Mouse (Mus musculus): ENCODE measurements at regions not wholly inside any gene's neighbourhood (a gene's known extent, or its start where the extent isn't known, plus 50 kb on each side); places are given as distances from the start of the nearest gene placed in this dataset.

- H3K4me1 ChIP-seq (ENCODE audit: control insufficient read depth) = no peaks in the 10 kb centered on the region
- H3K4me3 ChIP-seq (replicated peaks) = no peak overlapping the region
- no peaks in the 10 kb centered on the region for H3K36me3 ChIP-seq (ENCODE audit: control insufficient read depth)
- TF ChIP-seq GATA1 (IDR thresholded peaks at IDR 0.05; ENCODE audit: low read length) = no peak
- no peaks in the 10 kb centered on the region for H3K27me3 ChIP-seq (ENCODE audit: control insufficient read depth)
- peaks cover 51% of the 10 kb centered on the region for H3K9me3 ChIP-seq (ENCODE audit: control insufficient read depth, low read length)
Measured at GRCm38 (mm10) chr2:169495368-169495767, 92.2 kb downstream of the Gm11011 start.

DNA sequence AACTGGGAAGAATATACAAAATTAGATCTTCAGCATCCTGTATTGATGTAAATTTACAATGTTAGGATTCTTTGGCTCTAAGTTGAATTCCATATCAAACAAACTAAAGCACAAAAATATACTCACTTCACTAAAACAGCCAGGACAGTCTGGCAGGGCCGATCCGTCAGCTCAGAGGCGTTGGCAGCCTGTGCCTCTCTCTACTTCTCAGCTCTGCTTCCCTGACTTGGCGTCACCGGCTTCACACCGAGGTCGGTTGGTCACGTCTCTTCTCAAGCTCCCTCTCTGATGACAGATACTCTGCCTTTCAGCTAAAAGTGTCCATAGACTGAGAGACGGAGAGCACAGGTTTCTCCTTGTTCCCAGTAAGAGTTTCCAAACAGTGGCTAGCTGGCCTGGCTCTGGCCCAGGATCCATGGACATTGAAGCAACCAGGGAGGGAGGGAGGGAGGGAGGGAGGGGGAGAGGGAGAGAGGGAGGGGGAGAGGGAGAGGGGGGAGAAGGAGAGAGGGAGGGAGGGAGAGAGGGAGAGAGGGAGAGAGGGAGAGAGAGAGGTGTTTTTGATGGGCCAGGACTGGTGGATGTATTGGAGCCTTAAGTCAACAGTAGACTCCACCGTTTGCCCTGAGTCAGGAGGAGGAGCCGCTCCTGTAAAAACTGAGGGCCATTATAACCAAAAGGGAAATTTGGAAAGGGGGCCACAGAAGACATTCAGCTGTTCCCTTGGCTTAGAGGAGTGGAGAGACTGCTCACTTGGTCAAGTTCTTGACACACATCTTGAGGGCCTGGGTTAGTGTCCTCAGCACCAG is 92.8 kb downstream of the Gm11011 start:
- peaks cover 52% of the 10 kb centered on the region for H3K9me3 ChIP-seq (ENCODE audit: control insufficient read depth, low read length)
- no peaks in the 10 kb centered on the region for H3K4me1 ChIP-seq (ENCODE audit: control insufficient read depth)
- H3K27me3 ChIP-seq (ENCODE audit: control insufficient read depth) = no peaks in the 10 kb centered on the region
- TF ChIP-seq GATA1 (IDR thresholded peaks at IDR 0.05; ENCODE audit: low read length) = no peak
- no peak for TF ChIP-seq TAL1 (IDR thresholded peaks at IDR 0.05; ENCODE audit: low read length)
- no peak overlapping the region for H3K4me3 ChIP-seq (replicated peaks)
- H3K36me3 ChIP-seq (ENCODE audit: control insufficient read depth) = no peaks in the 10 kb centered on the region

GRCm38 (mm10) chr2:169493609-169494275 is 93.8 kb downstream of the Gm11011 start:
- H3K9me3 ChIP-seq (ENCODE audit: control insufficient read depth, low read length) = peaks cover 58% of the 10 kb centered on the region

GRCm38 (mm10) chr2:169483934-169484333 is 103.6 kb downstream of the Gm11011 start:
- Histone ChIP-seq H3K9me3 (ENCODE audit: control insufficient read depth, low read length) (peaks cover 51% of the 10 kb centered on the region), H3K4me1 (ENCODE audit: control insufficient read depth) (no peaks in the 10 kb centered on the region), H3K27me3 (ENCODE audit: control insufficient read depth) (no peaks in the 10 kb centered on the region), H3K36me3 (ENCODE audit: control insufficient read depth) (no peaks in the 10 kb centered on the region), H3K4me3 (replicated peaks) (no peak overlapping the region)
- TF ChIP-seq GATA1 (IDR thresholded peaks at IDR 0.05; ENCODE audit: low read length) (no peak), TAL1 (IDR thresholded peaks at IDR 0.05; ENCODE audit: low read length) (no peak)

More at GRCm38 (mm10) chr2:169493609-169494275, 93.8 kb downstream of the Gm11011 start:
- Histone ChIP-seq H3K27me3 (ENCODE audit: control insufficient read depth) (no peaks in the 10 kb centered on the region), H3K4me3 (replicated peaks) (no peak overlapping the region), H3K4me1 (ENCODE audit: control insufficient read depth) (no peaks in the 10 kb centered on the region), H3K36me3 (ENCODE audit: control insufficient read depth) (no peaks in the 10 kb centered on the region)
- no peak for TF ChIP-seq TAL1 (IDR thresholded peaks at IDR 0.05; ENCODE audit: low read length)
- no peak for TF ChIP-seq GATA1 (IDR thresholded peaks at IDR 0.05; ENCODE audit: low read length)

GRCm38 (mm10) chr2:169481731-169482465 is 105.6 kb downstream of the Gm11011 start:
- H3K27me3 ChIP-seq (ENCODE audit: control insufficient read depth) = no peaks in the 10 kb centered on the region
- TF ChIP-seq TAL1 (IDR thresholded peaks at IDR 0.05; ENCODE audit: low read length) = no peak
- no peak for TF ChIP-seq GATA1 (IDR thresholded peaks at IDR 0.05; ENCODE audit: low read length)
- H3K36me3 ChIP-seq (ENCODE audit: control insufficient read depth) = no peaks in the 10 kb centered on the region
- no peaks in the 10 kb centered on the region for H3K4me1 ChIP-seq (ENCODE audit: control insufficient read depth)
- H3K4me3 ChIP-seq (replicated peaks) = no peak overlapping the region
- H3K9me3 ChIP-seq (ENCODE audit: control insufficient read depth, low read length) = peaks cover 55% of the 10 kb centered on the region

GRCm38 (mm10) chr2:169474418-169475112 is 113.0 kb downstream of the Gm11011 start:
- H3K4me3 ChIP-seq (replicated peaks) = no peak overlapping the region
- H3K4me1 ChIP-seq (ENCODE audit: control insufficient read depth) = no peaks in the 10 kb centered on the region
- peaks cover 52% of the 10 kb centered on the region for H3K9me3 ChIP-seq (ENCODE audit: control insufficient read depth, low read length)
- H3K27me3 ChIP-seq (ENCODE audit: control insufficient read depth) = no peaks in the 10 kb centered on the region
- no peaks in the 10 kb centered on the region for H3K36me3 ChIP-seq (ENCODE audit: control insufficient read depth)
- TF ChIP-seq GATA1 (IDR thresholded peaks at IDR 0.05; ENCODE audit: low read length) = no peak
- no peak for TF ChIP-seq TAL1 (IDR thresholded peaks at IDR 0.05; ENCODE audit: low read length)

DNA sequence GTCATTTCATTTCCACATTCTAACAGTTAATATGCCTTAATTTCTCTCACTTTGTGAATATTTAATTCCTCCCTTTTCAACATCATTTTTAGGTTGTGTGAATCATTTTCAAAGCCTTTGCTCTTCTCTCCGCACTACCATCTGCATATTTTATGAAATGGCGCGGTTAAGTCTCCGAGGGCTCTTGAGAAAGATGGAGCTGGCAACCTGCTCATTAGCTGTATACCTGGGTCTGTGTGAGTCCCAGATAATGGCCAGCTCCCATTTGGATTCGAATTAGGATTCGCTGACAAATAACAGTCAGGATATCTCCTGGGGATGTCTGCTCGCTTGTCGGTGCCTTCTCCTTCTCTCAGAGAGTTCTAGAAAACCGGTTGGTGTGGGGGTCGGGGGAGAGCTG is 118.0 kb downstream of the Gm11011 start:
- Histone ChIP-seq H3K4me1 (ENCODE audit: control insufficient read depth) (no peaks in the 10 kb centered on the region), H3K4me3 (replicated peaks) (no peak overlapping the region), H3K36me3 (ENCODE audit: control insufficient read depth) (no peaks in the 10 kb centered on the region), H3K9me3 (ENCODE audit: control insufficient read depth, low read length) (peaks cover 42% of the 10 kb centered on the region), H3K27me3 (ENCODE audit: control insufficient read depth) (no peaks in the 10 kb centered on the region)
- TF ChIP-seq TAL1 (IDR thresholded peaks at IDR 0.05; ENCODE audit: low read length) = no peak
- no peak for TF ChIP-seq GATA1 (IDR thresholded peaks at IDR 0.05; ENCODE audit: low read length)

GRCm38 (mm10) chr2:169467621-169468020 is 119.9 kb downstream of the Gm11011 start:
- Histone ChIP-seq H3K9me3 (ENCODE audit: control insufficient read depth, low read length) (peaks cover 49% of the 10 kb centered on the region), H3K4me3 (replicated peaks) (no peak overlapping the region), H3K27me3 (ENCODE audit: control insufficient read depth) (no peaks in the 10 kb centered on the region), H3K4me1 (ENCODE audit: control insufficient read depth) (no peaks in the 10 kb centered on the region), H3K36me3 (ENCODE audit: control insufficient read depth) (no peaks in the 10 kb centered on the region)
- TF ChIP-seq TAL1 (IDR thresholded peaks at IDR 0.05; ENCODE audit: low read length) (no peak), GATA1 (IDR thresholded peaks at IDR 0.05; ENCODE audit: low read length) (no peak)

Data from erythroblast, embryonic 14.5 days (primary cell).